Comparison of ENCODE assay signal across 9 mouse cellular contexts in genomic region chr14:20768581-20768980, GRCm38 (mm10). TPM values are rescaled to one million over a fixed set of nuclear protein-coding genes. Genes with fewer than 3 reads are reported as not detected.
DNase-seq lines count a peak whose midpoint lies in the region; ATAC-seq and TF ChIP-seq lines count a peak whose summit lies in the region.
"Had no signal": no experiment of that assay in that cellular context is flagged by ENCODE, and none has a peak within 500 bp of the region (broad histone marks: within the 10 kb centered on the region; RNA-seq: fewer than 3 reads in every experiment).

No protein-coding gene starts in this region.

- peaks cover 23% of the 10 kb centered on the region for H3K79me2 ChIP-seq in myocyte (ENCODE audit: control insufficient read depth, insufficient read depth)

- no peak for ATAC-seq in midbrain, postnatal 0 days (ENCODE audit: low FRiP score)
- no peak for ATAC-seq in midbrain, embryonic 13.5 days
- no peak for ATAC-seq in hindbrain, embryonic 12.5 days (ENCODE audit: low FRiP score)

- DNase-seq in midbrain, postnatal 0 days (ENCODE audit: low spot score), result peak; percentile 28
- peak; percentile 96 for DNase-seq in heart, adult 11 months
- DNase-seq in heart, postnatal 14 days, result peak; percentile 37 to 64
- DNase-seq in embryo, embryonic 10.5 days (ENCODE audit: low spot score), result no peak

- H3K4me3 ChIP-seq in midbrain, postnatal 0 days (ENCODE audit: low read depth, low read length), result no peak overlapping the region
- H3K4me3 ChIP-seq in midbrain, embryonic 13.5 days (replicated peaks), result no peak overlapping the region
- no peak overlapping the region for H3K4me3 ChIP-seq in myocyte
- no peak overlapping the region for H3K4me3 ChIP-seq in hindbrain, embryonic 12.5 days
- H3K4me3 ChIP-seq: megakaryocyte, embryonic 14.5 days had no signal

- no peak overlapping the region for H3K9ac ChIP-seq in midbrain, postnatal 0 days (replicated peaks; ENCODE audit: low read length, poor library complexity, severe bottlenecking)
- no peak overlapping the region for H3K9ac ChIP-seq in midbrain, embryonic 13.5 days (replicated peaks)
- H3K9ac ChIP-seq in hindbrain, embryonic 12.5 days, result no peak overlapping the region
- H3K9ac ChIP-seq: hindbrain, embryonic 14.5 days had no signal

- no peak for TF ChIP-seq POLR2A in myocyte (IDR thresholded peaks at IDR 0.05; ENCODE audit: insufficient read length, low read depth)

- 74% methylated on average over 5 of the region's 5 CpGs for WGBS in midbrain, postnatal 0 days
- WGBS in midbrain, embryonic 13.5 days, result 81% methylated on average over 5 of the region's 5 CpGs
- 75% methylated on average over 5 of the region's 5 CpGs for WGBS in hindbrain, embryonic 12.5 days

- no peak overlapping the region for H3K27ac ChIP-seq in midbrain, postnatal 0 days (ENCODE audit: low read depth, low read length)
- H3K27ac ChIP-seq in midbrain, embryonic 13.5 days, result no peak overlapping the region
- H3K27ac ChIP-seq in hindbrain, embryonic 12.5 days, result no peak overlapping the region
- H3K27ac ChIP-seq: hindbrain, embryonic 14.5 days had no signal

- no peak overlapping the region for H3ac ChIP-seq in myocyte (ENCODE audit: control insufficient read depth, insufficient read length)

- no peaks in the 10 kb centered on the region for H3K9me3 ChIP-seq in midbrain, postnatal 0 days (ENCODE audit: low read length)
- H3K9me3 ChIP-seq in midbrain, embryonic 13.5 days, result no peaks in the 10 kb centered on the region
- H3K9me3 ChIP-seq in hindbrain, embryonic 12.5 days (replicated peaks), result no peaks in the 10 kb centered on the region
- H3K9me3 ChIP-seq: megakaryocyte, embryonic 14.5 days had no signal

- no peaks in the 10 kb centered on the region for H3K4me1 ChIP-seq in midbrain, postnatal 0 days (ENCODE audit: insufficient read depth, low read length)
- peaks cover 5% of the 10 kb centered on the region; the same call in 1 of the 2 replicates for H3K4me1 ChIP-seq in midbrain, embryonic 13.5 days (replicated peaks)
- no peaks in the 10 kb centered on the region for H3K4me1 ChIP-seq in hindbrain, embryonic 12.5 days

- no peaks in the 10 kb centered on the region for H3K27me3 ChIP-seq in midbrain, postnatal 0 days (ENCODE audit: insufficient read depth, low read length)
- H3K27me3 ChIP-seq in midbrain, embryonic 13.5 days, result no peaks in the 10 kb centered on the region
- H3K27me3 ChIP-seq in myocyte (ENCODE audit: control insufficient read depth, insufficient read depth, insufficient read length), result no peaks in the 10 kb centered on the region
- H3K27me3 ChIP-seq in hindbrain, embryonic 12.5 days, result no peaks in the 10 kb centered on the region
- H3K27me3 ChIP-seq: megakaryocyte, embryonic 14.5 days had no signal

- TF ChIP-seq CTCF in midbrain, postnatal 0 days (IDR thresholded peaks at IDR 0.05), result no peak

- intact Hi-C loops in heart, postnatal 14 days (cut with DNase I), result no loop called here

- H3K4me2 ChIP-seq in midbrain, postnatal 0 days (ENCODE audit: low read depth, low read length, poor library complexity, severe bottlenecking), result no peak overlapping the region
- H3K4me2 ChIP-seq in midbrain, embryonic 13.5 days (replicated peaks), result no peak overlapping the region
- peak overlapping the region; percentile 28 for H3K4me2 ChIP-seq in myocyte (ENCODE audit: low read depth)
- no peak overlapping the region for H3K4me2 ChIP-seq in hindbrain, embryonic 12.5 days (replicated peaks)
- H3K4me2 ChIP-seq: hindbrain, embryonic 14.5 days had no signal

- H3K36me3 ChIP-seq in midbrain, postnatal 0 days (ENCODE audit: insufficient read depth, low read length), result peaks cover 37% of the 10 kb centered on the region
- peaks cover 48% of the 10 kb centered on the region for H3K36me3 ChIP-seq in midbrain, embryonic 13.5 days
- H3K36me3 ChIP-seq in myocyte (ENCODE audit: control insufficient read depth, insufficient read depth), result peaks cover 41% of the 10 kb centered on the region
- H3K36me3 ChIP-seq in hindbrain, embryonic 12.5 days, result peaks cover 51% of the 10 kb centered on the region

TF ChIP-seq in myocyte, 11 proteins besides CTCF, POLR2A, EP300 and RAD21:
- peak; percentile 94 for TF ChIP-seq SRF (IDR thresholded peaks at IDR 0.05; ENCODE audit: control insufficient read depth, insufficient read length, low read depth)
- TF ChIP-seq MYOD1 (IDR thresholded peaks at IDR 0.05; ENCODE audit: control insufficient read depth in 1 of 3, insufficient read length in 2 of 3, low read depth in 2 of 3), result no peak

RNA-seq across cellular contexts. Expression of gene Camk2g, which starts 25.3 kb away (rescaled TPM):
- 239 and 267 TPM in 2 replicates for total RNA-seq in midbrain, postnatal 0 days (2014; rRNA removed)
- 261 and 284 TPM in 2 replicates for polyA plus RNA-seq in midbrain, postnatal 0 days (2015; fragmentation: Nextera tagmentation; extraction: Ambion mirVana)
- polyA plus RNA-seq in midbrain, embryonic 13.5 days (2015; fragmentation: Nextera tagmentation; extraction: Ambion mirVana), result 84.2 and 86.8 TPM in 2 replicates
- 10 to 100 TPM; 40.8 to 42.3 TPM for total RNA-seq in heart, postnatal 14 days (2021)
- 57.2 TPM for polyA plus RNA-seq in myocyte (2012; fragmentation: generic; extraction: Trizol)
- 72.8 and 75.5 TPM in 2 replicates for polyA plus RNA-seq in hindbrain, embryonic 12.5 days (2016; fragmentation: Nextera tagmentation; extraction: Ambion mirVana)

RNA-seq across cellular contexts. Expression of gene Ndst2, which starts 34.2 kb away (rescaled TPM):
- total RNA-seq in midbrain, postnatal 0 days (2014; rRNA removed), result 20.5 and 23.2 TPM in 2 replicates
- 14.0 and 14.1 TPM in 2 replicates for polyA plus RNA-seq in midbrain, postnatal 0 days (2015; fragmentation: Nextera tagmentation; extraction: Ambion mirVana)
- 16.8 and 19.7 TPM in 2 replicates for polyA plus RNA-seq in midbrain, embryonic 13.5 days (2015; fragmentation: Nextera tagmentation; extraction: Ambion mirVana)
- total RNA-seq in heart, postnatal 14 days (2021), result 10 to 100 TPM; 13.6 to 15.4 TPM
- 11.9 TPM for polyA plus RNA-seq in myocyte (2012; fragmentation: generic; extraction: Trizol)
- 27.2 and 28.2 TPM in 2 replicates for polyA plus RNA-seq in hindbrain, embryonic 12.5 days (2016; fragmentation: Nextera tagmentation; extraction: Ambion mirVana)
